Mouse (Mus musculus): ENCODE data around the gene Cdc25a. TPM values are rescaled to one million over a fixed set of nuclear protein-coding genes. Genes with fewer than 3 reads are reported as not detected.

Gene Cdc25a
- polyA plus RNA-seq, 1 experiment from 2014 or later, result 32.1 TPM

- peak; percentile 19; the same call in 1 of the 2 replicates for ATAC-seq
- Histone ChIP-seq H3K4me2 (replicated peaks) (peak overlapping the region; percentile 34), H3K9me3 (no peaks in the 10 kb centered on the region), H3K27ac (no peak overlapping the region), H3K4me3 (replicated peaks) (no peak overlapping the region), H3K4me1 (replicated peaks) (0 out of 2 replicates have a peak, but pooled peaks cover 2% of the 10 kb centered on the region), H3K9ac (no peak overlapping the region), H3K27me3 (replicated peaks) (no peaks in the 10 kb centered on the region), H3K36me3 (no peaks in the 10 kb centered on the region)
- 22% methylated on average over 6 of the region's 6 CpGs for WGBS
These were observed 4.3 kb upstream of the Cdc25a start for GRCm38 (mm10) chr9:109870983-109871572.

- WGBS, result under 1% methylated on average over 76 of the region's 76 CpGs
- peak; percentile 57 for ATAC-seq
- H3K36me3 ChIP-seq, result peaks cover 21% of the 10 kb centered on the region; the same call in 1 of the 2 replicates
- peaks cover 7% of the 10 kb centered on the region; the same call in 1 of the 2 replicates for H3K4me1 ChIP-seq (replicated peaks)
- no peaks in the 10 kb centered on the region for H3K9me3 ChIP-seq
- H3K9ac ChIP-seq, result peak overlapping the region; percentile 93
- H3K4me2 ChIP-seq (replicated peaks), result peak overlapping the region; percentile 82
- H3K4me3 ChIP-seq (replicated peaks), result peak overlapping the region; percentile 85
- peak overlapping the region; percentile 92 for H3K27ac ChIP-seq
- H3K27me3 ChIP-seq (replicated peaks), result no peaks in the 10 kb centered on the region
These were observed 569 bp downstream of the Cdc25a start for GRCm38 (mm10) chr9:109875695-109876601.

GRCm38 (mm10) chr9:109876756-109877155 lies 1.4 kb downstream of the Cdc25a start:
- 2% methylated on average over 3 of the region's 3 CpGs for WGBS
- H3K4me1 ChIP-seq (replicated peaks), result peaks cover 7% of the 10 kb centered on the region; the same call in 1 of the 2 replicates
- no peak for ATAC-seq

GRCm38 (mm10) chr9:109877666-109878065 lies 2.3 kb downstream of the Cdc25a start:
- H3K9ac ChIP-seq, result peak overlapping the region; percentile 93; the same call in 1 of the 2 replicates

More at GRCm38 (mm10) chr9:109876756-109877155, 1.4 kb downstream of the Cdc25a start:
- H3K4me3 ChIP-seq (replicated peaks), result peak overlapping the region; percentile 85
- H3K9me3 ChIP-seq, result no peaks in the 10 kb centered on the region
- peaks cover 24% of the 10 kb centered on the region; the same call in 1 of the 2 replicates for H3K36me3 ChIP-seq
- H3K27ac ChIP-seq, result peak overlapping the region; percentile 92
- peak overlapping the region; percentile 82 for H3K4me2 ChIP-seq (replicated peaks)
- H3K9ac ChIP-seq, result peak overlapping the region; percentile 93
- H3K27me3 ChIP-seq (replicated peaks), result no peaks in the 10 kb centered on the region

GRCm38 (mm10) chr9:109879305-109879704 lies 3.9 kb downstream of the Cdc25a start:
- peaks cover 34% of the 10 kb centered on the region for H3K36me3 ChIP-seq
- no peak overlapping the region for H3K4me3 ChIP-seq (replicated peaks)
- peak; percentile 58 for ATAC-seq
- WGBS, result 68% methylated on average over 1 of the region's 1 CpGs
- H3K9me3 ChIP-seq, result no peaks in the 10 kb centered on the region
- H3K4me2 ChIP-seq (replicated peaks), result peak overlapping the region; percentile 26
- peak overlapping the region; percentile 44; the same call in 1 of the 2 replicates for H3K27ac ChIP-seq
- H3K27me3 ChIP-seq (replicated peaks), result no peaks in the 10 kb centered on the region
- H3K9ac ChIP-seq, result no peak overlapping the region
- H3K4me1 ChIP-seq (replicated peaks), result peaks cover 7% of the 10 kb centered on the region; the same call in 1 of the 2 replicates

More at GRCm38 (mm10) chr9:109877666-109878065, 2.3 kb downstream of the Cdc25a start:
- no peak for ATAC-seq
- peak overlapping the region; percentile 82 for H3K4me2 ChIP-seq (replicated peaks)
- H3K27me3 ChIP-seq (replicated peaks), result no peaks in the 10 kb centered on the region
- peak overlapping the region; percentile 85 for H3K4me3 ChIP-seq (replicated peaks)
- 80% methylated on average over 5 of the region's 5 CpGs for WGBS
- H3K36me3 ChIP-seq, result peaks cover 28% of the 10 kb centered on the region; the same call in 1 of the 2 replicates
- peaks cover 7% of the 10 kb centered on the region; the same call in 1 of the 2 replicates for H3K4me1 ChIP-seq (replicated peaks)
- no peak overlapping the region for H3K27ac ChIP-seq
- no peaks in the 10 kb centered on the region for H3K9me3 ChIP-seq

- Histone ChIP-seq H3K4me1 (replicated peaks) (no peaks in the 10 kb centered on the region), H3K27ac (no peak overlapping the region), H3K27me3 (replicated peaks) (no peaks in the 10 kb centered on the region), H3K9ac (no peak overlapping the region), H3K36me3 (peaks cover 60% of the 10 kb centered on the region), H3K4me2 (replicated peaks) (no peak overlapping the region), H3K9me3 (no peaks in the 10 kb centered on the region), H3K4me3 (replicated peaks) (no peak overlapping the region)
- peak; percentile 92 for ATAC-seq
- 60% methylated on average over 4 of the region's 4 CpGs for WGBS
These were observed 10.9 kb downstream of the Cdc25a start for GRCm38 (mm10) chr9:109886259-109886658.

GRCm38 (mm10) chr9:109887321-109887720 lies 11.9 kb downstream of the Cdc25a start:
- Histone ChIP-seq H3K27me3 (replicated peaks) (no peaks in the 10 kb centered on the region), H3K9ac (no peak overlapping the region), H3K9me3 (no peaks in the 10 kb centered on the region), H3K36me3 (peaks cover 66% of the 10 kb centered on the region), H3K4me2 (replicated peaks) (no peak overlapping the region), H3K27ac (no peak overlapping the region), H3K4me3 (replicated peaks) (no peak overlapping the region), H3K4me1 (replicated peaks) (no peaks in the 10 kb centered on the region)
- ATAC-seq, result no peak
- 89% methylated on average over 5 of the region's 5 CpGs for WGBS

GRCm38 (mm10) chr9:109891501-109891900 lies 16.1 kb downstream of the Cdc25a start:
- Histone ChIP-seq H3K4me2 (replicated peaks) (no peak overlapping the region), H3K27ac (no peak overlapping the region), H3K9me3 (no peaks in the 10 kb centered on the region), H3K9ac (no peak overlapping the region), H3K4me1 (replicated peaks) (peaks cover 6% of the 10 kb centered on the region; the same call in 1 of the 2 replicates), H3K4me3 (replicated peaks) (no peak overlapping the region), H3K36me3 (peaks cover 56% of the 10 kb centered on the region), H3K27me3 (replicated peaks) (no peaks in the 10 kb centered on the region)
- no peak for ATAC-seq
- WGBS, result 94% methylated on average over 8 of the region's 8 CpGs

GRCm38 (mm10) chr9:109892651-109893250 lies 17.4 kb downstream of the Cdc25a start:
- Histone ChIP-seq H3K27ac (no peak overlapping the region), H3K4me1 (replicated peaks) (peaks cover 6% of the 10 kb centered on the region; the same call in 1 of the 2 replicates), H3K27me3 (replicated peaks) (no peaks in the 10 kb centered on the region), H3K36me3 (peaks cover 49% of the 10 kb centered on the region), H3K4me3 (replicated peaks) (no peak overlapping the region), H3K9ac (no peak overlapping the region), H3K9me3 (no peaks in the 10 kb centered on the region), H3K4me2 (replicated peaks) (no peak overlapping the region)
- WGBS, result 59% methylated on average over 5 of the region's 5 CpGs
- no peak for ATAC-seq

- H3K4me1 ChIP-seq (replicated peaks), result peaks cover 10% of the 10 kb centered on the region; the same call in 1 of the 2 replicates
- H3K36me3 ChIP-seq, result peaks cover 32% of the 10 kb centered on the region
- no peaks in the 10 kb centered on the region for H3K9me3 ChIP-seq
- peak; percentile 68 for ATAC-seq
- 25% methylated on average over 6 of the region's 6 CpGs for WGBS
- no peak overlapping the region for H3K4me3 ChIP-seq (replicated peaks)
- H3K27me3 ChIP-seq (replicated peaks), result no peaks in the 10 kb centered on the region
- H3K4me2 ChIP-seq (replicated peaks), result no peak overlapping the region
- peak overlapping the region; percentile 77 for H3K27ac ChIP-seq
- H3K9ac ChIP-seq, result no peak overlapping the region
These were observed 19.2 kb downstream of the Cdc25a start for GRCm38 (mm10) chr9:109894413-109895090.

- ATAC-seq, result peak; percentile 79
- H3K9me3 ChIP-seq, result no peaks in the 10 kb centered on the region
- H3K4me1 ChIP-seq (replicated peaks), result peaks cover 10% of the 10 kb centered on the region; the same call in 1 of the 2 replicates
- no peak overlapping the region for H3K9ac ChIP-seq
- 58% methylated on average over 6 of the region's 6 CpGs for WGBS
- H3K36me3 ChIP-seq, result peaks cover 22% of the 10 kb centered on the region
- H3K27me3 ChIP-seq (replicated peaks), result no peaks in the 10 kb centered on the region
- H3K4me3 ChIP-seq (replicated peaks), result no peak overlapping the region
- H3K4me2 ChIP-seq (replicated peaks), result no peak overlapping the region
- peak overlapping the region; percentile 62; the same call in 1 of the 2 replicates for H3K27ac ChIP-seq
These were observed 20.2 kb downstream of the Cdc25a start for GRCm38 (mm10) chr9:109895593-109895992.
